Mouse (Mus musculus): ENCODE data around the gene Ankrd13d. TPM values are rescaled to one million over a fixed set of nuclear protein-coding genes. Genes with fewer than 3 reads are reported as not detected.
A peak's percentile ranks its signal among the peaks of the same experiment; 100 is the strongest.

Ankrd13d gene
- polyA plus RNA-seq (2016; fragmentation: Nextera tagmentation; extraction: Ambion mirVana), result 0.99 and 1.4 TPM in 2 replicates

GRCm38 (mm10) chr19:4282898-4283553 is at the start of gene Ankrd13d:
Ankrd13d (minus strand) TSS chr19:4283137.
- peaks cover 31% of the 10 kb centered on the region for H3K36me3 ChIP-seq
- H3K9ac ChIP-seq, result peak within 1 kb of the TSS; percentile 62
- H3K4me3 ChIP-seq, result peak within 1 kb of the TSS; percentile 65
- under 1% methylated on average over 50 of the region's 50 CpGs for WGBS (ENCODE audit: insufficient replicate concordance)
- no peak within 1 kb of the TSS for H3K27ac ChIP-seq
- H3K4me1 ChIP-seq, result peaks cover 17% of the 10 kb centered on the region
- H3K9me3 ChIP-seq (replicated peaks), result no peaks in the 10 kb centered on the region; the same call in 1 of the 2 replicates
- peak; percentile 85 for ATAC-seq
- peaks cover 13% of the 10 kb centered on the region for H3K27me3 ChIP-seq (replicated peaks)
- H3K4me2 ChIP-seq, result peak within 1 kb of the TSS; percentile 94

DNA sequence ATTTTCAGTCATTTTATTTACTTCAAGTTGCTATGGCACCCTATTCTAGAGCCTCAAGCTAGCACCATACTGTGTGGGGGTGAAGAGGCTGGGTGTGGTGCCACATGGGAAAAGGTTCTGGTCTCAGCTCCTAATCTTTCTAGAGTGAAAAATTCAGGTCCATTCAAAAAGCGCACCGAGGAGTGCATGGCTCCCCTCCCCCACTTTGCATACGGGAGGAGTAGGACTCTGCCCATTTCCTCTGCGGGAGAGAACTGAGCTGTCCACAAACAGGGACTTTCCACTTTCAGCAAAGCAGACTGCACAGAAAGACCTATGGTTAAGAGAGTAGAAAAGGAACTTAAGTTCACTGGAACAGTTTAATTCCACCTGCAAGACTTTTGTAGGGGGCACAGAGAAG is 49.7 kb upstream of the Ankrd13d start:
- H3K9me3 ChIP-seq (replicated peaks), result no peaks in the 10 kb centered on the region
- peak overlapping the region; percentile 71 for H3K4me3 ChIP-seq
- 0 out of 2 replicates have a peak, but pooled peaks have one; percentile 19 for ATAC-seq
- H3K4me2 ChIP-seq, result peak overlapping the region; percentile 90
- peak overlapping the region; percentile 87 for H3K27ac ChIP-seq
- H3K27me3 ChIP-seq (replicated peaks), result no peaks in the 10 kb centered on the region
- H3K4me1 ChIP-seq, result peaks cover 42% of the 10 kb centered on the region
- WGBS (ENCODE audit: insufficient replicate concordance), result 0% methylated on average over 4 of the region's 4 CpGs
- peaks cover 54% of the 10 kb centered on the region for H3K36me3 ChIP-seq
- H3K9ac ChIP-seq, result peak overlapping the region; percentile 81

DNA sequence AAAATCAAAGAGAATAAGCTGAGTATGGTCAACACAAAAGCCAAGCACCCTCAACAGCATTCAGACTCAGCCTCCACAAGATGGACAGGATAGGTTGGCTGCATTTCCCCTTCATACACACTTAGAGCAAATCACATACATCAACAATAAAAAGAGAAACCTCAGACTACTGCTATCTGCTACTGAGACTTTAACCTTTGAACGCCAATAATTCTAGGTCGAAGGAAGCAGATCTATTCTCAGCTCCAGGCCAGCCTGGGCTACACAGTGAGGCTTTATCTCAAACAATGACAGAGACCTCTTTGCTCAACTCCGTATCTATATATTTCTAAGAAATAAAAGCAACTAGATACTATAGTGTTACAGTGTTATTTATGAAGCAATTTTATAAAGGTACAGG is 48.3 kb upstream of the Ankrd13d start:
- ATAC-seq, result no peak
- H3K27ac ChIP-seq, result no peak overlapping the region
- H3K9ac ChIP-seq, result no peak overlapping the region
- 62% methylated on average over 3 of the region's 3 CpGs for WGBS (ENCODE audit: insufficient replicate concordance)
- no peaks in the 10 kb centered on the region for H3K27me3 ChIP-seq (replicated peaks)
- peaks cover 61% of the 10 kb centered on the region for H3K36me3 ChIP-seq
- H3K4me1 ChIP-seq, result peaks cover 42% of the 10 kb centered on the region
- H3K4me2 ChIP-seq, result peak overlapping the region; percentile 90; the same call in 1 of the 2 replicates
- H3K4me3 ChIP-seq, result no peak overlapping the region
- H3K9me3 ChIP-seq (replicated peaks), result no peaks in the 10 kb centered on the region

GRCm38 (mm10) chr19:4330603-4331002 is 47.7 kb upstream of the Ankrd13d start:
- Histone ChIP-seq H3K27me3 (replicated peaks) (no peaks in the 10 kb centered on the region), H3K9me3 (replicated peaks) (no peaks in the 10 kb centered on the region), H3K4me1 (peaks cover 42% of the 10 kb centered on the region), H3K4me3 (no peak overlapping the region), H3K27ac (no peak overlapping the region), H3K36me3 (peaks cover 66% of the 10 kb centered on the region), H3K9ac (no peak overlapping the region), H3K4me2 (no peak overlapping the region)
- ATAC-seq, result no peak
- 68% methylated on average over 2 of the region's 2 CpGs for WGBS (ENCODE audit: insufficient replicate concordance)

GRCm38 (mm10) chr19:4328737-4329304 is 45.9 kb upstream of the Ankrd13d start:
- Histone ChIP-seq H3K27ac (no peak overlapping the region), H3K9me3 (replicated peaks) (no peaks in the 10 kb centered on the region), H3K36me3 (peaks cover 79% of the 10 kb centered on the region), H3K4me2 (no peak overlapping the region), H3K27me3 (replicated peaks) (no peaks in the 10 kb centered on the region), H3K9ac (no peak overlapping the region), H3K4me3 (no peak overlapping the region), H3K4me1 (peaks cover 31% of the 10 kb centered on the region)
- 93% methylated on average over 8 of the region's 8 CpGs for WGBS (ENCODE audit: insufficient replicate concordance)
- ATAC-seq, result no peak

DNA sequence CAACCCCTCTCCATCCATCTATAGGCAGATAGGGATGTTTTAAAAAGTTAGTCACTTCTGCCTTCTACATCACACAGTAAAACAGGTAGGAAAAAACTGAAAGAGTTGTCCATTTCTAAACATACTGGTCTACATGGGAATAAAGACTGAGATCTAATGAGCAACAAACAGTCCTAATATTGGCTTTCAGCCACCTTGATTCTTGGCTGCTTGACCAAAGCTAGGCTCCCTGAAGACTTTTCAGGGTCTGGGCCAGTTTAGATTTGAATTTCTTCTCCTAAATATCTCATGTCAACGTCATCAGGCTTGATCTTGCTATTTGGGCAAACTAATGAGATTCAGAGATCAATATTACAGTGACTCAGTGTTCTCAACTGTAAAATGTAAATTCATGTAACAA is 43.9 kb upstream of the Ankrd13d start:
- H3K4me1 ChIP-seq, result peaks cover 12% of the 10 kb centered on the region
- no peak for ATAC-seq
- peaks cover 98% of the 10 kb centered on the region for H3K36me3 ChIP-seq
- H3K27me3 ChIP-seq (replicated peaks), result no peaks in the 10 kb centered on the region
- no peak overlapping the region for H3K27ac ChIP-seq
- H3K9me3 ChIP-seq (replicated peaks), result no peaks in the 10 kb centered on the region
- no peak overlapping the region for H3K4me2 ChIP-seq
- WGBS (ENCODE audit: insufficient replicate concordance), result 84% methylated on average over 1 of the region's 1 CpGs
- H3K9ac ChIP-seq, result no peak overlapping the region
- H3K4me3 ChIP-seq, result no peak overlapping the region

- Histone ChIP-seq H3K9me3 (replicated peaks) (no peaks in the 10 kb centered on the region), H3K9ac (no peak overlapping the region), H3K36me3 (peaks cover 97% of the 10 kb centered on the region), H3K27me3 (replicated peaks) (no peaks in the 10 kb centered on the region), H3K4me3 (no peak overlapping the region), H3K4me1 (peaks cover 4% of the 10 kb centered on the region), H3K4me2 (no peak overlapping the region), H3K27ac (no peak overlapping the region)
- WGBS (ENCODE audit: insufficient replicate concordance), result 70% methylated on average over 3 of the region's 3 CpGs
- no peak for ATAC-seq
Observed at GRCm38 (mm10) chr19:4326106-4326505, 43.2 kb upstream of the Ankrd13d start.

DNA sequence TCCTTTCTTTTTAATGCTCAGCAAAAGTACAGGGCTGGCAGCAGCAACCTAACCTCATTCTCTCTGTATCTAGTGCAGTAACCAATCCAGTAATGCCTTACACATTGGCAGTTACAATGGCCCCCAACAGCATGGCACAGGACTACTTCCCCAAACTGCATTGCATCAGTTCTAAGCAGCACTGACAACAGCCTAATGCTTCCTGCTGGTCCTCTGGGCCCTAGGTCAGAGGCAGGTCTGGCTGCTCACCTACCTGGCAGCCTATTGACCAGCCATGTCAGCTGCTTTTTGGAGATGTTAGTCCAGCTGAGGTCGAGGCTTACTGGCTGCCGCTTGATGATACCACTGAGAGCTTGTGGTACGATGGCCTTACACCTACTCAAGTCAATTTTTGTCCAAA is 39.2 kb upstream of the Ankrd13d start:
- H3K4me3 ChIP-seq, result no peak overlapping the region
- H3K4me1 ChIP-seq, result no peaks in the 10 kb centered on the region
- H3K36me3 ChIP-seq, result peaks cover 98% of the 10 kb centered on the region
- ATAC-seq, result no peak
- no peak overlapping the region for H3K9ac ChIP-seq
- H3K9me3 ChIP-seq (replicated peaks), result no peaks in the 10 kb centered on the region
- H3K27ac ChIP-seq, result no peak overlapping the region
- 86% methylated on average over 3 of the region's 3 CpGs for WGBS (ENCODE audit: insufficient replicate concordance)
- no peak overlapping the region for H3K4me2 ChIP-seq
- H3K27me3 ChIP-seq (replicated peaks), result no peaks in the 10 kb centered on the region

- H3K4me1 ChIP-seq, result no peaks in the 10 kb centered on the region
- WGBS (ENCODE audit: insufficient replicate concordance), result 100% methylated on average over 1 of the region's 1 CpGs
- no peak overlapping the region for H3K4me3 ChIP-seq
- ATAC-seq, result no peak
- H3K27ac ChIP-seq, result no peak overlapping the region
- no peaks in the 10 kb centered on the region for H3K27me3 ChIP-seq (replicated peaks)
- no peak overlapping the region for H3K9ac ChIP-seq
- peaks cover 98% of the 10 kb centered on the region for H3K36me3 ChIP-seq
- H3K4me2 ChIP-seq, result no peak overlapping the region
- no peaks in the 10 kb centered on the region for H3K9me3 ChIP-seq (replicated peaks)
Observed at GRCm38 (mm10) chr19:4321622-4322021, 38.7 kb upstream of the Ankrd13d start.

DNA sequence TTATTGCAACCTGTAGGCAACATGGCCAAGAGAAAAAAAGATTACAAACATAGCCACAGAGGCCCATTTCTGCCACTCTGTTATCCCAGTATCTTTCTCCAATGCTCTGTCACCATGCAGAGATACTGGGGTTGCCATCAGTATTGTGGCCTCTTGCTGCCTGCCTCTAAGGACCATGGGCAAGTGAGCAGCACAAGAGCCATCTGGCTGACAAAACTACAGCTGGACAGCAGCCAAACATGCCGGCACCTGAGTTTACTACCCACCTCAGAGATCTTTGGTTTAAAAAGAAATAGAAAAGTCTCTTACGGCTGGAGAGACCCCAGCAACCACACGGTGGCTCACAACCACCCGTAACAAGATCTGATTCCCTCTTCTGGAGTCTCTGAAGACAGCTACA is 36.3 kb upstream of the Ankrd13d start:
- H3K9me3 ChIP-seq (replicated peaks), result no peaks in the 10 kb centered on the region
- peaks cover 87% of the 10 kb centered on the region for H3K36me3 ChIP-seq
- WGBS (ENCODE audit: insufficient replicate concordance), result 87% methylated on average over 4 of the region's 4 CpGs
- no peak overlapping the region for H3K9ac ChIP-seq
- no peaks in the 10 kb centered on the region for H3K27me3 ChIP-seq (replicated peaks)
- ATAC-seq, result no peak
- H3K27ac ChIP-seq, result no peak overlapping the region
- H3K4me1 ChIP-seq, result peaks cover 3% of the 10 kb centered on the region; the same call in 1 of the 2 replicates
- H3K4me2 ChIP-seq, result no peak overlapping the region
- H3K4me3 ChIP-seq, result no peak overlapping the region

- Histone ChIP-seq H3K27ac (no peak overlapping the region), H3K27me3 (replicated peaks) (no peaks in the 10 kb centered on the region), H3K9ac (no peak overlapping the region), H3K4me1 (peaks cover 3% of the 10 kb centered on the region; the same call in 1 of the 2 replicates), H3K36me3 (peaks cover 70% of the 10 kb centered on the region), H3K4me3 (no peak overlapping the region), H3K9me3 (replicated peaks) (no peaks in the 10 kb centered on the region), H3K4me2 (no peak overlapping the region)
- 91% methylated on average over 3 of the region's 3 CpGs for WGBS (ENCODE audit: insufficient replicate concordance)
- no peak for ATAC-seq
Observed at GRCm38 (mm10) chr19:4317181-4317580, 34.2 kb upstream of the Ankrd13d start.

- Histone ChIP-seq H3K9ac (no peak overlapping the region), H3K27ac (no peak overlapping the region), H3K4me2 (no peak overlapping the region), H3K27me3 (replicated peaks) (no peaks in the 10 kb centered on the region), H3K36me3 (peaks cover 54% of the 10 kb centered on the region), H3K4me1 (peaks cover 3% of the 10 kb centered on the region; the same call in 1 of the 2 replicates), H3K9me3 (replicated peaks) (no peaks in the 10 kb centered on the region), H3K4me3 (no peak overlapping the region)
- ATAC-seq, result no peak
- 77% methylated on average over 6 of the region's 6 CpGs for WGBS (ENCODE audit: insufficient replicate concordance)
Observed at GRCm38 (mm10) chr19:4315223-4315944, 32.4 kb upstream of the Ankrd13d start.

Measured in liver, embryonic 12.5 days (tissue).